In the genomic region with DNA sequence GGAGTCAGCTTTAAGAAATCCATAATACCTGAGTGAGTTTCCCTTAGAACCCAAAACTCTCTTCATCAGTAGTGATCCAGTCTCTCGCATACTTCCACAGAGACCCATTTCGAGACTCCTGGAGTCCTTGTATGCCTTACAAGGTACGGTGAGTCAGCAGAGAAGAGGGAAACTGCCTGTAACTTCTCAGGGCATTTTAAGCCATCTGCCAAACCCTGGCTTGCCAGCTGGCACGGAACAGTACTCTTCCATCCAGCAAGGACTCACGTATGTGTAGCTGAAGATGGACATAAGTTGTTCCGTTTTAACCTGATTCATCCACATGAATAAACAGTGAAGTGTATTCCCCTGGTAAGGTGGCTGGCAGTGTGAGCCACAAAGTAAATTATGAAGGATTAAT, we compare ENCODE assay signal across 9 mouse cellular contexts.
DNase-seq lines count a peak whose midpoint lies in the region; ATAC-seq lines count a peak whose summit lies in the region.
"Had no signal": no experiment of that assay in that cellular context is flagged by ENCODE, and none has a peak within 500 bp of the region (broad histone marks: within the 10 kb centered on the region; RNA-seq: fewer than 3 reads in every experiment).

No protein-coding gene starts in this region.

- WGBS in forebrain, embryonic 14.5 days, result 89% methylated on average over 6 of the region's 6 CpGs

- H3K9me3 ChIP-seq in forebrain, embryonic 14.5 days (replicated peaks; ENCODE audit: control insufficient read depth, low read length), result no peaks in the 10 kb centered on the region

- no peaks in the 10 kb centered on the region; the same call in 1 of the 2 replicates for H3K4me1 ChIP-seq in forebrain, embryonic 14.5 days (ENCODE audit: control insufficient read depth, insufficient read depth, low read length)

- peak; percentile 4 to 5 for DNase-seq in cerebellum, adult 18-20 months
- DNase-seq in cerebellum, adult 11 months, result no peak
- peak; percentile 9 for DNase-seq in testis, postnatal 14 days (ENCODE audit: low spot score)
- no peak for DNase-seq in testis, postnatal 10 days (ENCODE audit: low spot score)
- peak; percentile 31 for DNase-seq in lung, postnatal 25 days (ENCODE audit: low spot score)
- no peak for DNase-seq in forebrain, embryonic 14.5 days (ENCODE audit: low spot score)
- no peak for DNase-seq in T-cell, adult 2 months (ENCODE audit: low spot score)

- H3K27ac ChIP-seq in forebrain, embryonic 14.5 days (ENCODE audit: low read depth, low read length), result no peak overlapping the region
- H3K27ac ChIP-seq: liver, embryonic 14.5 days had no signal

- no peaks in the 10 kb centered on the region for H3K27me3 ChIP-seq in forebrain, embryonic 14.5 days (replicated peaks; ENCODE audit: control insufficient read depth, insufficient read depth, low read length)

- H3K9ac ChIP-seq in forebrain, embryonic 14.5 days (ENCODE audit: low read length), result no peak overlapping the region
- H3K9ac ChIP-seq: liver, embryonic 14.5 days had no signal

- H3K4me3 ChIP-seq in forebrain, embryonic 14.5 days (ENCODE audit: low read depth, low read length), result no peak overlapping the region

- no peak for ATAC-seq in forebrain, embryonic 14.5 days
- no peak for ATAC-seq in inflammation-experienced regulatory T-cells, adult 6 months

- H3K4me2 ChIP-seq in forebrain, embryonic 14.5 days (ENCODE audit: low read length), result no peak overlapping the region

- H3K36me3 ChIP-seq in forebrain, embryonic 14.5 days (ENCODE audit: control insufficient read depth, insufficient read depth, low read length), result no peaks in the 10 kb centered on the region

Comparison
In these comparisons a context has a peak if more than half of its experiments do, and no peak if none do; other contexts are left out.
1. DNase-seq: peak in cerebellum, adult 18-20 months (2 of 2), testis, postnatal 14 days (single experiment) and lung, postnatal 25 days (single experiment); none in cerebellum, adult 11 months (single experiment), testis, postnatal 10 days (single experiment), forebrain, embryonic 14.5 days (single experiment) and T-cell, adult 2 months (single experiment).